Mouse (Mus musculus): ENCODE data around the gene Olfr686.
A peak's percentile ranks its signal among the peaks of the same experiment; 100 is the strongest.

Gene Olfr686

GRCm38 (mm10) chr7:105207385-105207784, at the start of gene Olfr686:
Gene Olfr686, minus strand, starts transcription at chr7:105207485.
- no peak for DNase-seq (ENCODE audit: low spot score in 2 of 2)

DNA sequence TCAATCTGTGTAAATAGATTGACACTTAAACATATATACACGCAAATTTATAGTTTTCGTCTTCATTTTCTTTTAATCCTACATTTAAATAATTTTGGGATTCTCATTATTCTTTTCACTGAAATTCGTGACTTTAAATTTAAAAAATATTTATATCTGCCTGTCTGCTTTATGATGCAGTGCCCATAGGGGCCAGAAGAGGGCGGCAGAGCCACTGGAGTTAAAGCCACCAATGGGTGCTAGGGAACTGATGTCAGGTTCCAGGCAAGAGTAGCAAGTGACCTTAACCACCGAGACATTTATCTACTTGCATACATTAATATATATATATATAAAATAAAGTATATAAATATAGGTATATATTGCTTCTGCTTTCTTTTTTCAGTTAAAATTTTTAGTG, 49.4 kb upstream of the Olfr686 start:
- DNase-seq (ENCODE audit: low spot score in 2 of 2) = no peak

DNA sequence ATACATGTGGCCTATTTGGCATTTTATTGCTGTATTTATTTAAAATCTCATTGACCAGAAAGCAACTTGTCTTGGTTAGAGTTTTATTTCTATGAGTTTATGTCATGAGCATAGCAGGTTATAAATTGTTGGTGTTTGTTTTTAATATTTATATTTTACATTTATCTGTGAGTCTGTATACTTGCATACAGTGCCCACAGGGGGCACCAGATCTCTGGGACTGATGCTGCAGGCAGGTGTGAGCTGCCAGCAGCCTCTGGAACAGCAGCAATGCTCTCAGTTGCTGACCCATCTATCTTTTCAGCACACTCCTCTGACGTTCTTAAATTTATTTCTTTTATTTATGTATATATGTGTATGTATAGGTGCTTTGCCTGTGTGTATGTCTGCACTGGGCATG, 40.9 kb upstream of the Olfr686 start:
- DNase-seq (ENCODE audit: low spot score in 2 of 2) = no peak

DNA sequence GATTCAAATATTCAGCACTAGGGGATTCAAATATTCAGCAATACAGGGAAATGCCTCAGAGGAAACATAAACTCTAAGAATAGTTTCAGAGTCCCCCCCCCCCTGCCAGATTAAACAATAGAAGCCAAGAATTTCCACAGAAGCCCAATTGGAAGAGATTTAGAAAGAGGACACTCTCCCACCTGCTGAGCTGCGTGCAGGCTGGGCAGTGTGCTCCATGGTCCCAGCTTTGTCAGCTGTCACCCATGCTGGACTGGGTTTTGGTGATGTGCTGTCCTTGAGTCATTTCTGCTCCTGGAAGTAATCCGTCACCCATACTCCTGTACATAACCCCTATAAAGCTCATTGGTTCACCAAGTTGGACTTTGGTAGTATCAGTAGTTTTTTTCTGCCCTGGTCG, 40.4 kb upstream of the Olfr686 start:
- no peak for DNase-seq (ENCODE audit: low spot score in 2 of 2)

- no peak for DNase-seq (ENCODE audit: low spot score in 2 of 2)
These were observed 22.1 kb upstream of the Olfr686 start for GRCm38 (mm10) chr7:105229386-105229785.

- no peak for DNase-seq (ENCODE audit: low spot score in 2 of 2)
These were observed 20.9 kb upstream of the Olfr686 start for GRCm38 (mm10) chr7:105228138-105228537.

GRCm38 (mm10) chr7:105226703-105227102, 19.4 kb upstream of the Olfr686 start:
- DNase-seq (ENCODE audit: low spot score in 2 of 2) = no peak

- no peak for DNase-seq (ENCODE audit: low spot score in 2 of 2)
These were observed 18.8 kb upstream of the Olfr686 start for GRCm38 (mm10) chr7:105226072-105226471.

GRCm38 (mm10) chr7:105218281-105218680, 11.0 kb upstream of the Olfr686 start:
- DNase-seq (ENCODE audit: low spot score in 2 of 2) = no peak

- DNase-seq (ENCODE audit: low spot score in 2 of 2) = no peak
These were observed 7.5 kb upstream of the Olfr686 start for GRCm38 (mm10) chr7:105214761-105215160.

- no peak for DNase-seq (ENCODE audit: low spot score in 2 of 2)
These were observed 21.4 kb downstream of the Olfr686 start, which contains the start of gene Olfr685 for GRCm38 (mm10) chr7:105185912-105186311. Gene Olfr685, minus strand, starts transcription at chr7:105186012.

- peak in 1 of 2 experiments; percentile 18 for DNase-seq (ENCODE audit: low spot score in 2 of 2)
These were observed 36.5 kb downstream of the Olfr686 start for GRCm38 (mm10) chr7:105170773-105171172.

GRCm38 (mm10) chr7:105163553-105163952, 43.7 kb downstream of the Olfr686 start, which contains the start of gene Olfr684:
Gene Olfr684, minus strand, starts transcription at chr7:105163653.
- DNase-seq (ENCODE audit: low spot score in 2 of 2) = no peak
